Mouse (Mus musculus): ENCODE data around the gene Serpinh1. TPM values are rescaled to one million over a fixed set of nuclear protein-coding genes. Genes with fewer than 3 reads are reported as not detected.

Serpinh1 gene
- polyA plus RNA-seq, 1 experiment from 2014 or later, result 579 TPM

- H3K36me3 ChIP-seq (ENCODE audit: insufficient read depth, low read length), result no peaks in the 10 kb centered on the region
- peak overlapping the region; percentile 92 for H3K27ac ChIP-seq (ENCODE audit: low read length)
- H3K9me3 ChIP-seq (ENCODE audit: low read length), result no peaks in the 10 kb centered on the region
- H3K27me3 ChIP-seq (replicated peaks; ENCODE audit: insufficient read depth, low read length), result no peaks in the 10 kb centered on the region
- peak overlapping the region; percentile 44 for H3K4me2 ChIP-seq (replicated peaks; ENCODE audit: low read depth, low read length)
- ATAC-seq (peak; percentile 20), DNase-seq (ENCODE audit: low spot score) (peak; percentile 97)
- H3K4me3 ChIP-seq (ENCODE audit: low read depth, low read length), result no peak overlapping the region
- no peak overlapping the region for H3K9ac ChIP-seq (replicated peaks; ENCODE audit: low read depth)
- TF ChIP-seq EP300 (IDR thresholded peaks at IDR 0.05), result peak; percentile 44
- no peak for TF ChIP-seq CTCF (IDR thresholded peaks at IDR 0.05)
- peaks cover 29% of the 10 kb centered on the region; the same call in 1 of the 2 replicates for H3K4me1 ChIP-seq (ENCODE audit: insufficient read depth, low read depth, low read length)
- WGBS, result 13% methylated on average over 7 of the region's 7 CpGs
Measured at GRCm38 (mm10) chr7:99355731-99356131, 2.7 kb upstream of the Serpinh1 start.

DNA sequence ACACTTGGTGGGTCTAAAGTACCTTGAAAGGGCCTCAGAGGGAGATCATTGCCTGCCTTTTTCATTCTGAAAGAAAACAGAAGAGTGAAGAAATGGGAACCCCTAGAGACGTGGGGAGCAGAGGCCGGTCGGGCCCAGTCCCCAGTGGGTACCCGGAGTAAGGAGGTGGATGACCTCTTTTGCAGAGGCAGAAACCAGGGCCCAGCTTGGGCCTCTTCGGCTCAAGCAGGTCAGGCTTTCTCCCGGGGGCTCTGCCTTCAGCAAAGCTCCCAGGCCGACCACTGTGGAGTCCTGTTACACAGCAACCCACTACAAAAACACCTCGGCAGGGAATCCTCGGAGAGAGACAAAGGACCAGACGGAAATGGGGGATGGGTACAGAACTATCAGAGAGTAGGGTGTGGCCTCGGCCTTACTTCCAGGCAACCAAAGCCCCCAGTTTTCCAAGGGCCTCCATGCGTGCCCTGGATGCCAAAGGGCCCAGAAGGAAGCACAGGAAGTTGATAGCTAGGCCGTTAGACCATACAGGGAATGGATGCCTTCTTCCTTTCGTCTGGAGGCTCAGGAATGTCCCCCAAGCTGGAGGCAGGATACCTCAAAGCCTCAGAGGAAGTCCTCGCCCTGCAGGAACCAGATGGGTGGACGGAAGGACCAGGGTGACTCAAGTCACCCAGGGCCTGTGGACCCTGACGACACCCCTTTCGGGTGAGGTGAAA lies 1.1 kb downstream of the Serpinh1 start:
- Histone ChIP-seq H3K4me3 (ENCODE audit: low read depth, low read length) (peak overlapping the region; percentile 68), H3K9ac (replicated peaks; ENCODE audit: low read depth) (peak overlapping the region; percentile 75), H3K9me3 (ENCODE audit: low read length) (no peaks in the 10 kb centered on the region), H3K27me3 (replicated peaks; ENCODE audit: insufficient read depth, low read length) (no peaks in the 10 kb centered on the region), H3K27ac (ENCODE audit: low read length) (peak overlapping the region; percentile 93), H3K36me3 (ENCODE audit: insufficient read depth, low read length) (peaks cover 19% of the 10 kb centered on the region; the same call in 1 of the 2 replicates), H3K4me2 (replicated peaks; ENCODE audit: low read depth, low read length) (peak overlapping the region; percentile 73), H3K4me1 (ENCODE audit: insufficient read depth, low read depth, low read length) (peaks cover 34% of the 10 kb centered on the region)
- ATAC-seq, result no peak
- peak; percentile 71 for DNase-seq (ENCODE audit: low spot score)
- TF ChIP-seq EP300 (IDR thresholded peaks at IDR 0.05) (no peak; the same call in 1 of the 2 replicates), CTCF (IDR thresholded peaks at IDR 0.05) (no peak)
- WGBS, result 2% methylated on average over 18 of the region's 18 CpGs

- H3K27ac ChIP-seq (ENCODE audit: low read length), result peak overlapping the region; percentile 93
- H3K36me3 ChIP-seq (ENCODE audit: insufficient read depth, low read length), result peaks cover 26% of the 10 kb centered on the region; the same call in 1 of the 2 replicates
- peak overlapping the region; percentile 68 for H3K4me3 ChIP-seq (ENCODE audit: low read depth, low read length)
- TF ChIP-seq CTCF (IDR thresholded peaks at IDR 0.05) (no peak), EP300 (IDR thresholded peaks at IDR 0.05) (no peak)
- peaks cover 27% of the 10 kb centered on the region for H3K4me1 ChIP-seq (ENCODE audit: insufficient read depth, low read depth, low read length)
- DNase-seq (ENCODE audit: low spot score) (peak; percentile 63), ATAC-seq (no peak)
- peak overlapping the region; percentile 75 for H3K9ac ChIP-seq (replicated peaks; ENCODE audit: low read depth)
- no peaks in the 10 kb centered on the region for H3K9me3 ChIP-seq (ENCODE audit: low read length)
- WGBS, result 8% methylated on average over 12 of the region's 12 CpGs
- H3K4me2 ChIP-seq (replicated peaks; ENCODE audit: low read depth, low read length), result peak overlapping the region; percentile 73
- H3K27me3 ChIP-seq (replicated peaks; ENCODE audit: insufficient read depth, low read length), result no peaks in the 10 kb centered on the region
Measured at GRCm38 (mm10) chr7:99351104-99351801, 1.8 kb downstream of the Serpinh1 start.

- Histone ChIP-seq H3K27me3 (replicated peaks; ENCODE audit: insufficient read depth, low read length) (no peaks in the 10 kb centered on the region), H3K4me1 (ENCODE audit: insufficient read depth, low read depth, low read length) (peaks cover 17% of the 10 kb centered on the region), H3K4me3 (ENCODE audit: low read depth, low read length) (peak overlapping the region; percentile 68; the same call in 1 of the 2 replicates), H3K36me3 (ENCODE audit: insufficient read depth, low read length) (peaks cover 35% of the 10 kb centered on the region), H3K9ac (replicated peaks; ENCODE audit: low read depth) (no peak overlapping the region), H3K4me2 (replicated peaks; ENCODE audit: low read depth, low read length) (peak overlapping the region; percentile 73), H3K9me3 (ENCODE audit: low read length) (no peaks in the 10 kb centered on the region), H3K27ac (ENCODE audit: low read length) (no peak overlapping the region)
- WGBS, result 45% methylated on average over 9 of the region's 9 CpGs
- DNase-seq (ENCODE audit: low spot score), result no peak
- ATAC-seq, result no peak
- TF ChIP-seq EP300 (IDR thresholded peaks at IDR 0.05) (no peak), CTCF (IDR thresholded peaks at IDR 0.05) (no peak)
Measured at GRCm38 (mm10) chr7:99349782-99350720, 3.0 kb downstream of the Serpinh1 start.

DNA sequence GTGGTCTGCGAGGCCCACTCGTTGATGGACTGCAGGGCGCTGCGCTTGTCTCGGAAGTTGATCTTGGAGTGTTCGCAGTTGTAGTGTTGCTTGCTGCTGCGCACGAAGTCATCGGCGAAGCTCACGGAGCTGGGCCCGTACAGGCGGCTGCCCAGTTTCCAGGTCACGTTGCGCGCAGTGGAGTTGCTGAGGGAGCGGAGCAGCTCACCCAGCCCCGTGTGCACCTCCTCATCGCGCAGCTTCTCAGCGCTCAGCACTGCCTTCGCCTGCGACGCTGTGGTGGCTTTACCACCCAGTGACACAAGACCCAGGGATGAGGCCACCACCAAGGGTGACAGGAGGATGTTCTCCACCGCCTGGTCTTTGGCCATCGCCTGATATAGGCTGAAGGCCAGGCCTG lies 4.2 kb downstream of the Serpinh1 start:
- DNase-seq (ENCODE audit: low spot score) (no peak), ATAC-seq (no peak)
- Histone ChIP-seq H3K4me1 (ENCODE audit: insufficient read depth, low read depth, low read length) (peaks cover 14% of the 10 kb centered on the region), H3K27me3 (replicated peaks; ENCODE audit: insufficient read depth, low read length) (no peaks in the 10 kb centered on the region), H3K36me3 (ENCODE audit: insufficient read depth, low read length) (peaks cover 42% of the 10 kb centered on the region), H3K4me2 (replicated peaks; ENCODE audit: low read depth, low read length) (no peak overlapping the region), H3K27ac (ENCODE audit: low read length) (no peak overlapping the region), H3K9me3 (ENCODE audit: low read length) (no peaks in the 10 kb centered on the region), H3K4me3 (ENCODE audit: low read depth, low read length) (no peak overlapping the region), H3K9ac (replicated peaks; ENCODE audit: low read depth) (no peak overlapping the region)
- TF ChIP-seq CTCF (IDR thresholded peaks at IDR 0.05) (no peak), EP300 (IDR thresholded peaks at IDR 0.05) (no peak)
- WGBS, result 90% methylated on average over 26 of the region's 26 CpGs
